Mouse (Mus musculus) right cerebral cortex, postnatal 4 days (tissue): ENCODE results near the gene Rtn4ip1.
"Not testable (repeated sequence)": the region's sequence is repeated elsewhere in the genome, so short reads cannot be mapped to it uniquely, and the experiment has no call there.

Experiments
- DNase-seq: peaks from one replicate; pipeline ENCODE4 v3.0.0-alpha.2; 2022

Rtn4ip1 gene

DNA sequence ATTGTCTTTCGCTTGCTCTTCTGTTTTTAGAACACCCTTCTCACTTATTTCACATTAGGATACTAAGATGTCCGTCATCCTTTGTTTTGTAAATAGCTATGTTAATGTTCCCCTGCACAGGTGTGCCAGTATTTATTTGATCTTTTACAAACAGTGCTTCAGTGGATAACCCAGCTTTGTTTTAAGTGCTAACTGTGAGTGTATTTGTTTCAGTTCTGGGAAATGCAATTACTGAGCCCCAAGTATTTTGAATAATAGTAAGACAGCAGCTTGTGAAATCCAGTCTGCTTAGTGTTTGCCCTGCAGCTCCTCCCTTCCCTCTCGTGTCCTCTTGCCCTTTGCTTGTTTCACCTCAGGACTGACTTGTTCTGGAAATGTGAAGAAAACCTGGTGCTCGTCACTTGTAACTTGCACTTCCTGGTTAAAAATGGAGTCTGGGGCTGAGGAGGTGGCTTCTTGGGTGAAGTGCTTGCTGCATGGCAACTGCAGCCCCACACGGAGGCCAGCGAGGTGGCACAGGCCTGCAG lies 37.6 kb downstream of the Rtn4ip1 start:
- DNase-seq = no peak

GRCm38 (mm10) chr10:43943736-43944135 lies 42.1 kb downstream of the Rtn4ip1 start:
- no peak for DNase-seq

GRCm38 (mm10) chr10:43945435-43945834 lies 43.8 kb downstream of the Rtn4ip1 start:
- no peak for DNase-seq

- DNase-seq = peak; percentile 68
Observed at GRCm38 (mm10) chr10:43953942-43954341, 52.3 kb downstream of the Rtn4ip1 start.

DNA sequence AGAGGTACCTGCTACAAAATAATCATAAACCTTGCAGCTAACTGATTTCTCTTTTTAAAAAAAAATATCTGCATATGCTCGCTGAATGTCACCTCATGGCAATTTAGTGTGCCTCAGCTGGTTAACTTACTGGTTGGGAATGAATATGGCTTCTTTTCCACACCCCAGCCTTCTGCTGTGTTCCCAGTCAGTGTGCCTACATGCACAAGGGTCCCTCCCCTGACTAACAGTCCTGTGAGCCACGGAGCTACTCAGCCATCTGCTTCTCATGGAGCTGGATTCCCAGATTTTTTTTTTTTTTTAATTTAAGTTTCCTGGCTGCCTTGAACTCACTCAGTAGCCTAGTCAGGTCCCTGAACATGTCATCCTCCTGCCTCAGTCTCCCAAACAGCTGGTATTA lies 63.3 kb downstream of the Rtn4ip1 start:
- no peak for DNase-seq

- DNase-seq = no peak
Observed at GRCm38 (mm10) chr10:43973244-43973643, 71.6 kb downstream of the Rtn4ip1 start.

GRCm38 (mm10) chr10:43977353-43977752 lies 75.7 kb downstream of the Rtn4ip1 start:
- DNase-seq = no peak

DNA sequence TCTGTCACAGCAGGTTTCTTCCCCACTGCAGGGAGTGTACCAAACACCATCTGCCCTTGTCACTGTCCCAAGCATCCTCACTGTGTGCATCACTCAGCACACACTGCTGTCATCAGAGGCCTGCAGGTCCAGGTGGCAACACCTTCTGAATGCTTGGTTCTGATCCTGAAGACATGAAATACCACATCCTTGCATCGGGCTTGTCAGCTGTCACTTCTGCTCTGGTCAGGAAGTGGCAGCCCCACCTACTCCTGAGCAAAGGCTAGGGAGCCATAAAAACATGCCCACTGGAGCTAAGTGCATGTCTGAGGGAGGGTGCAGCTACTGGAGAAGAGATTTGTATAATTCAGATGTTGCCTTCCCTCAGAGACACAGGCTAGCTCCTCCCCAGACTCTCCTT lies 78.5 kb downstream of the Rtn4ip1 start:
- DNase-seq = no peak

- not testable (repeated sequence) for DNase-seq
Observed at GRCm38 (mm10) chr10:43980742-43981141, 79.1 kb downstream of the Rtn4ip1 start.

DNA sequence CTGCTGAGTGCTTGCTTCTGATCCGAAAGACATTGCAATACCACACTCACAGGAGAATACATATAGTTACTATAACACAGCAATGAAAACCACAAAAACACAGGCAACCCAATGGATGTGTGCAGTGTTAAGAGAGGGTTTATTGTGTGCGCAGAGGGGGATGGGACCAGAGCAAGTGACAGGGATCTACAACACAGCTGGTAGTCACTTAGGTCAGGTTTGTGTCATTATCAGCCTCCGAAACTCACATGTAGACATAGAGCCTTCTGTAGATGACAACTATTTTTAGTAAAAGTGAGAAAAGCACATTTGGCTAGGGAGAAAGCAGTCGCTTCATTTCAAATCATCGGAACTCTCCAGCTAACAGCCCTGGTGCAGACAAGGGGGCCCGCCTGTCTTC lies 80.9 kb downstream of the Rtn4ip1 start:
- DNase-seq = no peak

- DNase-seq = no peak
Observed at GRCm38 (mm10) chr10:43983241-43983640, 81.6 kb downstream of the Rtn4ip1 start.

GRCm38 (mm10) chr10:43983866-43984265 lies 82.3 kb downstream of the Rtn4ip1 start:
- DNase-seq = no peak

GRCm38 (mm10) chr10:43991268-43991667 lies 89.7 kb downstream of the Rtn4ip1 start:
- DNase-seq = no peak

DNA sequence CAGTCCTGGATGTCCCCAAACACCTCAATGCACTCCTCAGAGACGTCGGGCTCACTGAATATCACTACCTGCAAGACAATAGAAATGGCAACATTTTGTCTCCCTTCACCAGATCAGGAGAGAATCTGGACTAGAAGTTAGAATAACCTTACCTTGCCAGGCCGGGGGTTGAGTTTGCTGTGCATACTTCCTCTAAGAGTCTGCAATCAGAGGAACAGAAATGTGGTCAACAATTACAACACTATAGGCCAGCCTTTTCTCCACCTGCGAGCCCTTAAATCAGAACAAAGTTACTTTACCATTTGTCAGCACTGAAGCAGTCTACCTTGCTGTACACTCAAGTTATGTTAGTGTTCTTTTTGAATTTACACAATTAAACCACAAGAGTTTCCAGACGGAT lies 90.9 kb downstream of the Rtn4ip1 start:
- no peak for DNase-seq

DNA sequence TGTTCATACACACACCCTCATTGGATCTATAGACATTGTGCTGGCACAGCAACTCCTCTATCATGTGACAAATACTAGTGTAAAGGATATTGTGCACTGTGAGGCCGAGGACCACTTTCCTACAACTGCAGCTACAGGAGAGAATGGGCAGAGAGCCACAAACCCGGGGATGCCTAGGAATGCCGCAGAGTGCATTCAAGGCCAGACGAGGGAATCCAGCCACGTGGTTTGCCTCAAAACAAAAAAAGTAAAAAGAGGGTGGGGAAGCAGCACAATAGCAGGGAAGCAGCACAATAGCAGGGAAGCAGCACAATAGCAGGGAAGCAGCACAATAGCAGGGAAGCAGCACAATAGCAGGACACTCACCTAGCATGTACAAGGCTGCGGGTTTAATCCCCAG lies 91.6 kb downstream of the Rtn4ip1 start:
- DNase-seq = no peak

DNA sequence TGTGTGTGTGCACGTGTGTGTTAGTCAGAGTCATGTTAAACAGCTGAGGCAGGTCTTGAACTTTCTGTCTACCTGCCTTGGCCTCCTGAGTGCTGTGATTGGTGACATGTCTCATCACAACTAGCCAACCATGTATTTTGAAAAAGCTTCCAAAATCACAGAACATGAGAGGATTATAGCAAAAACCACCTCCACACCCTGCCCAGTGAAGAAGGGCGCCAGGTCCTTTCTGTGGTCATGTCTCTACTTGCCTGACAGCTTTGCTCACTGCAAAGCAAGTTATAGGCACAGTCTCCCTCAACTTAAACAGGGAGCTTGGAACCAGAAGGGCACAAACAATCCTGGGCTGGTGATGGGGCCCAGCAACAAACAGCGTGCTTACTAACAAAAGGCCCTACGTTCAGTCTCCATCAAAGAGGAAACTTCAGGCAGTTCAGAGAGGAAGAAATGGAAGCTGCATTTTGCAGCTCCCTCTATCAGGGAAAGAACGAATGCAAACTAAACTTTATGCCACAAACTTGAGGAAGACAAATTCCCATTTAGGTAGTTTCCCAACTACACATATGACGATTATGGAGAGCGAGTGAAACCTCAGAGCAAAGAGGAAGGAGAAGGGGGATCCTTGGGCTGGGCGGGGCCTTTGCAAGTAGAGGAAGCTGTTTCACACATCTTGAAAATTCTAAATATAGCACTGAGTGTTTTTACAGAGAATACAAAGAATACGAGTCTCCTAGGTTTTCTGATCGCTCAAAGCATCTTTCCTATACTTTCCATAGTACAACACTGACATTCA lies 94.4 kb downstream of the Rtn4ip1 start:
- DNase-seq = no peak

GRCm38 (mm10) chr10:43997276-43997675 lies 95.7 kb downstream of the Rtn4ip1 start:
- DNase-seq = no peak

GRCm38 (mm10) chr10:43998023-43998422 lies 96.4 kb downstream of the Rtn4ip1 start:
- DNase-seq = no peak

GRCm38 (mm10) chr10:43998503-43999082 lies 97.0 kb downstream of the Rtn4ip1 start:
- no peak for DNase-seq

DNA sequence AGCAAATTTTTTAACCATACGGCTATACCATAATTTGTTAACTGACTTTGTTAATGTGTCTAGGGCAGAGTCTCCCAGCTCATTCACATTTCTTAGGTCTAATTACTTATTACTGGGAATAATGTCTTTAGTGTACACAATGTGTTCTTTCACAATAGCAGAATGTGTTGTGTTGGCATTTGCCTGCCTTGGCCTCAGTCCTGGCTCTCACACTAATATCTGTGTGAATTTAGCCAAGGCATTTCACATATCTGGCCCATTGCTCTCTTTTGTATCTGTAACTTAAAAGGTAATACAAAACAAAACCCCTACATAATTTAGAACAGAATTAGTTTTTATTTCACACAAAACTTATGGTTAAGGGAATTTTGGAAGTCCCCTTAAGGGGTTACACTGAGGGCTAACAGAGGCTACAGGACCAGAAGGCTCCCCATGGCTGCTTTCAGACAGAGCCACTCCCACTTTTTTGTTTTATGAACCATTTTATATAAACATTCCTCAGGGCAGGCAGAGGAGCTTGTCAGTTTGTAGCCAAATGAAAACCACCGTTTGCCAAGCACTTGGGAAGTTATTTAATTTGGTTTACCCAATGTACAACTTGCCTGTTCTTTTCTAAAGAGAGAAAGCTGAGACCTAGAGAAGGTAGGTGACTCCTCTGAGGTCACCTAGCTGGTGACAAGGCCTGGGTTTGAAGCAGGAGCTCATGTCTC lies 98.7 kb downstream of the Rtn4ip1 start:
- DNase-seq = no peak

DNA sequence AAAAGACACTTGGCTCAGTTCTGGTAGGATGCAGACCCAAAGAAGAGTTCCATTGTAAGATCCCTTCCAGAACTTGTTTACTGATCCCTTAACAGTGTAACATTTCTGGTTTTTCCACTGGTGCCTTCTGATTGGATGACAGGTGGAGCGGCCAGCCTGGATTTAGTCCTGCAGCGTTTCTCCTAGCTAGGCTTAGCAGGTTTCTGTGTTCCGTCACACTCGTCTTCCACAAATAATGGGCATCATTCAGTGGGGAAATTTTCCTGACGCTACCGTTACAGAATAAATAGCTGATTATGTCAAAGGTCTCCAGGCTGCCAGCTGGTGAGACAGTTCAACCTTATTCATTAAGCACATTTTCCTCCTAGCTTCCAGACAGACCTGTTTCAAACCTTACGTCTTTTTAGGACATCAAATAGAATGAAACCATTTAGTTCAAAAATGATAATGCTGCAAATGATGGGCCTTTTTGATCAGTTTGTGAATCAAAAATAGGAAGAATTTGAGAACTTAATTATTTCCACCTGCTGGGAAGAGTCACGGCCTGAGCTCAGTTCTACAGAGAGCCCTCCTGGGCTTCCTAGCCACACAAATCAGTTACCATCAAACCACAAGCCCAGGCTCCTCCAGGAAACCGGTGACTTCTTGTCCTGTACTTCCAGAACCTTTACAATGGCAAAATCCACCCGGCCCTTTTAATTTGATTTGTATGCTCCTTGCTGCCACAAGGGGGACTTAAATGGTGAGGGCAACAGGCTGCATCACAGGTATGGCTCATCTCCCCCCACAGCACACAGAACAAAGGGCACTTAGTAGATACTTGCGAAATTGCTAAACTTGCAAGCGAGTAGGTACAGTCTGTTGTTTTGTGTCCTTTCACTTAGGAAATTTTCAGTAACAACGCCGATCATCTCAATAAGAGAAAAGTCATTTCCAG lies 100.7 kb downstream of the Rtn4ip1 start:
- DNase-seq = no peak

- no peak for DNase-seq
Observed at GRCm38 (mm10) chr10:44002995-44003524, 101.5 kb downstream of the Rtn4ip1 start.
